Mouse (Mus musculus): ENCODE measurements around the gene Ltbp3. TPM values are rescaled to one million over a fixed set of nuclear protein-coding genes. Genes with fewer than 3 reads are reported as not detected.

The Ltbp3 gene
- 3.4 and 3.5 TPM in 2 replicates for polyA plus RNA-seq (2016; fragmentation: Nextera tagmentation; extraction: Ambion mirVana)

- peak within 1 kb of the TSS; percentile 85 for H3K27ac ChIP-seq (replicated peaks)
- no peaks in the 10 kb centered on the region for H3K36me3 ChIP-seq (replicated peaks)
- H3K4me3 ChIP-seq = peak within 1 kb of the TSS; percentile 69
- 17% methylated on average over 13 of the region's 14 CpGs for WGBS
- H3K27me3 ChIP-seq (replicated peaks; ENCODE audit: low read depth, poor library complexity, severe bottlenecking) = peaks cover 70% of the 10 kb centered on the region
- H3K4me1 ChIP-seq = peaks cover 44% of the 10 kb centered on the region
- no peaks in the 10 kb centered on the region for H3K9me3 ChIP-seq
- DNase-seq (ENCODE audit: low spot score) = no peak
These were observed at the start of gene Ltbp3 for GRCm38 (mm10) chr19:5740320-5741317. Gene Ltbp3, plus strand, starts transcription at chr19:5740904.

- Histone ChIP-seq H3K4me3 (peak overlapping the region; percentile 97), H3K27me3 (replicated peaks; ENCODE audit: low read depth, poor library complexity, severe bottlenecking) (peaks cover 10% of the 10 kb centered on the region), H3K27ac (replicated peaks) (peak overlapping the region; percentile 82), H3K9me3 (no peaks in the 10 kb centered on the region), H3K4me1 (peaks cover 73% of the 10 kb centered on the region), H3K36me3 (replicated peaks) (peaks cover 72% of the 10 kb centered on the region)
- 69% methylated on average over 5 of the region's 5 CpGs for WGBS
- no peak for DNase-seq (ENCODE audit: low spot score)
These were observed 49.1 kb upstream of the Ltbp3 start for GRCm38 (mm10) chr19:5691601-5692000.

GRCm38 (mm10) chr19:5692086-5692912 is 48.4 kb upstream of the Ltbp3 start:
- WGBS = 38% methylated on average over 10 of the region's 10 CpGs
- no peaks in the 10 kb centered on the region for H3K9me3 ChIP-seq
- DNase-seq (ENCODE audit: low spot score) = no peak
- H3K4me3 ChIP-seq = peak overlapping the region; percentile 97
- H3K27me3 ChIP-seq (replicated peaks; ENCODE audit: low read depth, poor library complexity, severe bottlenecking) = peaks cover 10% of the 10 kb centered on the region
- H3K36me3 ChIP-seq (replicated peaks) = peaks cover 72% of the 10 kb centered on the region
- H3K27ac ChIP-seq (replicated peaks) = peak overlapping the region; percentile 82
- H3K4me1 ChIP-seq = peaks cover 69% of the 10 kb centered on the region

DNA sequence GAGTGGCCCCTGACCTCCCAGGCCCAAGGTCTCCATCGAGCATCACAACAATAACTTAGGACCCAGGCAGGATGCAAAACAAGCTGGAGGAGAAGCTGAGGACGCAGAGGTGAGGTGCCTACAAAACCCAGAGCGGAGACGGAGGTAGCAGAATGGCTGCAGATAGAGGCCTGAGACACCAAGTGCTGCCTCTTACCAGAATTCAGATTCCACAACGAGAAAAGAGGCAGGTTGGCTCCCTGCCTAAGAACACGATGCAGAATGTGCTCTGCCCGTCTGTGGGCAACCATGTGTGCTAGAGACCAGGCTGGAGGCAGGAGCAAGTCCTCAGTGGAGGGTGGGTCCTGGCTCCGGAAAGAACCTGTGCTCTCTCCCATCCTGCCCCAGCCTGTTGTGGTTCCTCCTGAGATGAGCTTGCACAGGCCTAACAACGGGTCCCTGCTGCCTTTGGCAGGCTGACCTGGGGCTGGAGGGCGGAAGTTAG is 47.7 kb upstream of the Ltbp3 start:
- peak overlapping the region; percentile 82 for H3K27ac ChIP-seq (replicated peaks)
- H3K36me3 ChIP-seq (replicated peaks) = peaks cover 78% of the 10 kb centered on the region
- peak overlapping the region; percentile 97 for H3K4me3 ChIP-seq

GRCm38 (mm10) chr19:5693801-5694200 is 46.9 kb upstream of the Ltbp3 start:
- Histone ChIP-seq H3K4me1 (peaks cover 59% of the 10 kb centered on the region), H3K27ac (replicated peaks) (no peak overlapping the region), H3K36me3 (replicated peaks) (peaks cover 87% of the 10 kb centered on the region), H3K27me3 (replicated peaks; ENCODE audit: low read depth, poor library complexity, severe bottlenecking) (peaks cover 10% of the 10 kb centered on the region), H3K9me3 (no peaks in the 10 kb centered on the region), H3K4me3 (peak overlapping the region; percentile 97; the same call in 1 of the 2 replicates)
- 84% methylated on average over 6 of the region's 6 CpGs for WGBS
- no peak for DNase-seq (ENCODE audit: low spot score)

More for the DNA sequence above, 47.7 kb upstream of the Ltbp3 start:
- peaks cover 62% of the 10 kb centered on the region for H3K4me1 ChIP-seq
- peaks cover 10% of the 10 kb centered on the region for H3K27me3 ChIP-seq (replicated peaks; ENCODE audit: low read depth, poor library complexity, severe bottlenecking)
- 73% methylated on average over 10 of the region's 10 CpGs for WGBS
- no peaks in the 10 kb centered on the region for H3K9me3 ChIP-seq
- DNase-seq (ENCODE audit: low spot score) = no peak

DNA sequence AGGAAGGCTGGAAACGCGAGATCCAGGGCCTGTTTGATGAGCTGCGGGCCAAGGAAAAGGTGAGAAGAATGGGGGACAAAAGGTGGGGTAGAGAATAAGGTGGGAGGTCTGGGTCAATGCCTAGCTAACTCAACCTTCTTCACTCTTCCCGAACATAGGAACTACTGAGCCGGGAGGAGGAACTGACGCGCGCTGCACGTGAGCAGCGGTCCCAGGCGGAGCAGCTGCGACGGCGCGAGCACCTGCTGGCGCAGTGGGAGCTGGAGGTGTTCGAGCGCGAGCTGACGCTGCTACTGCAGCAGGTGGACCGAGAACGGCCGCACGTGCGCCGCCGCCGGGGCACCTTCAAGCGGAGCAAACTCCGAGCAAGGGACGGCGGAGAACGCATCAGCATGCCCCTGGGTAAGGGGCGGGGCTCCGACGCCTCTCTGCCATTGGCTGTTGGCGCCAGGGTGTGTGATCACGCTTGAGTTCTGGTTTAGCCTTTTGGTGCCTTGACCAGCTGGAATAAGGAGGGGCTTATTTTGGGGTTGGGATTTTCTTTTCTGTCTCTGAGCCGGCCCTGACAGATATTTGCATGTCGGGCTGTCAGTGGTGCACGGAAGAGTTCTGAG is 44.7 kb upstream of the Ltbp3 start:
- peak overlapping the region; percentile 50 for H3K4me3 ChIP-seq

DNA sequence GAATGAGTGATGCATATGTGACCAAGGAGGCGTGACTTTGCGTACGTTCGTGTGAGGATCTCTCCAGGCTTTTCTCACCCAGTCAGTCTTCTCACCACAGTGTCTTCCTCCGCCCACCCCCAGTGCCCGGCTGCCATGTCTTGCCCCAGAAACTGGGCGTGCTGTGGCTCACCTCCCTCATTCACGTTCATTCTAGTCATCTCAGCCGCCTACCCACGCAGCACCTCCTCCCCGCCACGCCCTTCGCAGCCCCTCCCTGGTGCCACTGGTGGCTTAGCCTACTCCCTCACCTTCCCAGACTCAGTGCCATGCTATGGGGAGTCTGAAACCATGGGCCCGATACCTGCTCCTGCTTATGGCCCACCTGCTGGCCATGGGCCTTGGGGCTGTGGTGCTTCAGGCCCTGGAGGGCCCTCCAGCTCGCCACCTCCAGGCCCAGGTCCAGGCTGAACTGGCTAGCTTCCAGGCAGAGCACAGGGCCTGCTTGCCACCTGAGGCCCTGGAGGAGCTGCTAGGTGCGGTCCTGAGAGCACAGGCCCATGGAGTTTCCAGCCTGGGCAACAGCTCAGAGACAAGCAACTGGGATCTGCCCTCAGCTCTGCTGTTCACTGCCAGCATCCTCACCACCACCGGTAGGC is 36.4 kb upstream of the Ltbp3 start, which contains the start of gene Kcnk7:
Gene Kcnk7, plus strand, starts transcription at position 205 of the 638 bp plus-strand sequence.
- Histone ChIP-seq H3K27me3 (replicated peaks; ENCODE audit: low read depth, poor library complexity, severe bottlenecking) (no peaks in the 10 kb centered on the region), H3K4me1 (peaks cover 7% of the 10 kb centered on the region), H3K4me3 (0 out of 2 replicates have a peak within 1 kb of the TSS, but pooled peaks have one; percentile 5), H3K36me3 (replicated peaks) (peaks cover 87% of the 10 kb centered on the region), H3K9me3 (no peaks in the 10 kb centered on the region), H3K27ac (replicated peaks) (no peak within 1 kb of the TSS)
- DNase-seq (ENCODE audit: low spot score) = no peak
- WGBS = 82% methylated on average over 17 of the region's 17 CpGs

More for the DNA sequence above, 44.7 kb upstream of the Ltbp3 start:
- peak; percentile 70 for DNase-seq (ENCODE audit: low spot score)
- Histone ChIP-seq H3K27ac (replicated peaks) (no peak overlapping the region), H3K4me1 (peaks cover 47% of the 10 kb centered on the region), H3K36me3 (replicated peaks) (peaks cover 100% of the 10 kb centered on the region), H3K9me3 (no peaks in the 10 kb centered on the region), H3K27me3 (replicated peaks; ENCODE audit: low read depth, poor library complexity, severe bottlenecking) (peaks cover 10% of the 10 kb centered on the region)
- WGBS = 15% methylated on average over 41 of the region's 41 CpGs

DNA sequence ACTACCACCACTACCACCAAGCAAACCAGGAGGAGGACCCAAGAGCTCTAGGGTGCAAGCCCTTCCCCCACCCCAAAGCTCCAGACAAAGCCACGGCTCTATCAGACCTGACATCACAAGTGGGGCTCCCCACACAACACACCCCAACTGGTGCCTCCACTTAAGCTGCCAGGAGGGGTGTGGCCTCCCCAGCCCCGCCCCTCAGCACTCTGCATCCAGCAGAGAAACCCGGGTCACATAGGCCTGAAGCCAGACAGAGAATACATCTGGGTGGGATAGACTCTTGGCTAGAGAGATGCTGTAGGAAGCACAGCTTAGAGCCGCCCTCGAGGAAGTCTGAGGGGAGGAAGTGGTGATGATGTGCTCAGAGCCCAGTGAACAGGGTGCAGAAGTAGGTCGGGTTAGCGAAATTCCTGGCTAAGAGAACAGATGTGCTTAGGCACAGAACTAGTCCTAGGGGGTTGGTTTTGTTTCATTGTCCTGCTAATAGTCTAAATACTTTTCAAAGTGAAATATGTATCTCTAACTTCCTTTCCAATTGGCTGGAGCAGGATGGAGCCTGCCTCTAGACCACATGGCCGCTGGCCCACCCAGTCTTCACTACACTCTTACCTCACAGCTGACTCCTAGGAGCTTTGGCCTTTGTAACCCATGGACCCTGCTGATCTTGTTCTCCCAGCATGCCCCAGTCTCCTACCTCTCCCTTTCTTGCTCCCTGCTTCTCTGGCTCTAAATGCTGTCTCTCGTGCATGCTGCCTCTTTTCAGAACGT is 35.7 kb upstream of the Ltbp3 start:
- Histone ChIP-seq H3K27me3 (replicated peaks; ENCODE audit: low read depth, poor library complexity, severe bottlenecking) (no peaks in the 10 kb centered on the region), H3K9me3 (no peaks in the 10 kb centered on the region), H3K4me3 (no peak overlapping the region), H3K27ac (replicated peaks) (no peak overlapping the region), H3K36me3 (replicated peaks) (peaks cover 87% of the 10 kb centered on the region), H3K4me1 (peaks cover 7% of the 10 kb centered on the region)
- WGBS = 43% methylated on average over 10 of the region's 10 CpGs
- DNase-seq (ENCODE audit: low spot score) = no peak

DNA sequence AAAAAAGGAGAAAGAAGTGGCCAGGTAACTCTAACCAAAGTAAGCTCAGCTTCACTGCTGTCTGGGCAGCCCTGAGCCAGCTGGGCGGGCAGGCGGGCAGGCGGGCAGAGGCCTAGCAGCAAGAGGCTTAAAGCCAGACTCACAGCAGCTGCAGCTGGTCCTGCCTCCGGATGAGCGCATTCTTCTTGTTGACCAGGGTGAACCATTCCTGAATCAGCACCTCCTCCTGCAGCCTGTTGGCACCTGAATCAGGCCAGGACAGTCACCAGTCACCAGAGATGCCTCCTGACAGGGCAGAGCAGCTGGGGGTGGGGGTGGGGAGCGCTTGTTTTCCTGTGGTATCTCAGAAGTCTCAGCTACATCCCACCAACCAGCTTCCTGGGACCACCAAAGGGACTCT is 30.6 kb upstream of the Ltbp3 start:
- peaks cover 76% of the 10 kb centered on the region for H3K36me3 ChIP-seq (replicated peaks)
- no peak for DNase-seq (ENCODE audit: low spot score)
- H3K27ac ChIP-seq (replicated peaks) = no peak overlapping the region
- no peak overlapping the region for H3K4me3 ChIP-seq
- H3K27me3 ChIP-seq (replicated peaks; ENCODE audit: low read depth, poor library complexity, severe bottlenecking) = no peaks in the 10 kb centered on the region
- H3K4me1 ChIP-seq = peaks cover 19% of the 10 kb centered on the region
- no peaks in the 10 kb centered on the region for H3K9me3 ChIP-seq
- WGBS = 90% methylated on average over 6 of the region's 6 CpGs

DNA sequence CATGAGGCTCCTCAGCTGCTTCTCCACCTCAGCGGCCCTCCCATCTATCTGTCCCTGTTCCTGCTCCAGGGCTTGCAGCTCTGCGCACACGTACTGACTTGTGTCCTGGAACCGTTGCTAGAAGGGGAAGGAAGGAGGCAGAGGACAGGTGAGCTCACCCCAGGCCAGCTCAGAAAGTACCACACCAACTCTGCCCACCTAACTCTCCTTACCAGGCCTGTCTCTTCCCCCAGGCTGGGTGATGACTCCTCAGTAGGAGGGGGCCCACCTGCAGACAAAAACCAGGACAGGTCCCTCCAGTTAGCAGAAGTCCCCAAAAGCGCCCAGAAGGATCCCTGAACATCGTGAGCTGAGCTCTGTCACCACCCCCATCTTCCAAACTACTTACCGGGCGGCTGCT is 30.1 kb upstream of the Ltbp3 start:
- peaks cover 81% of the 10 kb centered on the region for H3K36me3 ChIP-seq (replicated peaks)
- 78% methylated on average over 8 of the region's 8 CpGs for WGBS

GRCm38 (mm10) chr19:5711218-5711617 is 29.5 kb upstream of the Ltbp3 start:
- Histone ChIP-seq H3K9me3 (no peaks in the 10 kb centered on the region), H3K4me1 (peaks cover 28% of the 10 kb centered on the region), H3K4me3 (no peak overlapping the region), H3K36me3 (replicated peaks) (peaks cover 84% of the 10 kb centered on the region), H3K27me3 (replicated peaks; ENCODE audit: low read depth, poor library complexity, severe bottlenecking) (peaks cover 8% of the 10 kb centered on the region), H3K27ac (replicated peaks) (no peak overlapping the region)
- DNase-seq (ENCODE audit: low spot score) = peak; percentile 66
- 10% methylated on average over 3 of the region's 3 CpGs for WGBS

More for the DNA sequence above, 30.1 kb upstream of the Ltbp3 start:
- H3K4me3 ChIP-seq = no peak overlapping the region
- H3K27ac ChIP-seq (replicated peaks) = no peak overlapping the region
- H3K27me3 ChIP-seq (replicated peaks; ENCODE audit: low read depth, poor library complexity, severe bottlenecking) = peaks cover 2% of the 10 kb centered on the region
- no peak for DNase-seq (ENCODE audit: low spot score)
- no peaks in the 10 kb centered on the region for H3K9me3 ChIP-seq
- peaks cover 22% of the 10 kb centered on the region for H3K4me1 ChIP-seq

Data from embryonic facial prominence, embryonic 10.5 days (tissue).